Mouse (Mus musculus): ENCODE data around the gene Kcnq1. TPM values are rescaled to one million over a fixed set of nuclear protein-coding genes. Genes with fewer than 3 reads are reported as not detected.

Kcnq1 gene
- total RNA-seq, 1 experiment from 2014 or later: not detected

DNA sequence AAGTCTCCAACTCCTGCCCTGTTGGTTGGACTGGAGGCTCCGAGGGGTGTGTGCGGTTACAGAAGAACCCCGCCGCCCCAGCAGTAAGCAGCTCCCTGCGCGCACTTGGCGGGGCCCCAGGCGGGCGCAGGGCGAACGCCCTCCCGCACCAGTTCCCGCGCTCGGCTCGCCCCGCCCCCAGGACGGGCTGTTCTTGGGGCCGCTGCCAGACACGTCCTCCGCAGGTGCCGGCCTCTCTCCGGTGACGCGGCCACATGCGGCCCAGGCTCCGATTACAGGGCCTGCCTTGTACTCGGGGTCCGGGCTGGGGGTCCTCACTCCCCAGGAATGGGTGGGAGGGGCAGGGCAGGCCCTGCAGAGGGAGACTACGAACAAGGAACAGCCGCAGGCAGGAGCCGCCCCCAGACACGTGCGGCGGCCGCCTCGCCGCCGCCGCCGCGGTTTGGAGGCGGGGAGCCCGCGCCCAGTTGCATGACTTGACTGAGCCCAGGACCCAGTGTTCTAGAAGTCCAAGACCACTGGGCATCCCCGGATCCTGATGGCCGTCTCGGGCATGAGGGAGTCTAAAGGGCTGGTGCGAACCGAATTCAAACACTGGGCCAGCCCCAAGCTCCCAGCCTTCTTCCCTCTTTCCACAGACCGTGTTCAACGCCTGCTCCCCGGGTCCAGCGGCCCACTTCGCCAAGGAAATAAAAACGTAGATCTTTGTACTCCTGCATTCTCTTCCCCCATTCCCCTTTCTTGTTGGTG lies 358.8 kb downstream of the Kcnq1 start:
- ATAC-seq (replicated peaks in 1 of 2; ENCODE audit: insufficient read depth in 1 of 2, low FRiP score in 2 of 2, low TSS enrichment in 1 of 2, low read depth in 1 of 2, poor library complexity in 2 of 2, severe bottlenecking in 2 of 2): no peak

DNA sequence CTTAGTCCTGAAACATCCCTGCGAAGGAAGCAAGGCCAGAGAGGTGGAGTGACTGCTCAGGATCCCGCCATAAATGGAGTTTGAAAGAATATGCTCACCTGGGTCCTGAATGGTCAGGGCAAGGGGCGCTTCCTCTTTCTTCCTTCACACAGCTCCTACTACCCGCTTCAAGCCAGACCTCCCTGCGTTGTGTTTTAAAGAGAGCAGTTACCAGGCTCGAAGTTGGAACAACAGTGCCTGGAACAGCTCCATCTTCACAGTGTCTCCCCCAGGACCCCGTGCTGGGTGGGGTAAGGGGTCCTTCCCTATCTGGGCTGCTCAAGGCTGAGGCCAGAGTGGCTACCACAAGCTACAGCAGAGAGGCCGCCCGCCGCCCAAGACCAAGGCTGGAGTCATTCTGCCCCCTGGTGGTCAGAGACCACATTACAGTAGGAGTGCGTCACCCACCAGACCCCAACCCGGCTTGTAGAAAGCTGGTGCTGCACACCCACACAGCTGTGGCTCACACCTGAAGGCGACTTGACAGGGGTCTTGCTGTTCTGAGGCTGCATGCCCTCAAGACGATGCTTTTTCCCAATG lies 360.0 kb downstream of the Kcnq1 start:
- ATAC-seq (replicated peaks in 1 of 2; ENCODE audit: insufficient read depth in 1 of 2, low FRiP score in 2 of 2, low TSS enrichment in 1 of 2, low read depth in 1 of 2, poor library complexity in 2 of 2, severe bottlenecking in 2 of 2): peak; percentile 51 to 58

DNA sequence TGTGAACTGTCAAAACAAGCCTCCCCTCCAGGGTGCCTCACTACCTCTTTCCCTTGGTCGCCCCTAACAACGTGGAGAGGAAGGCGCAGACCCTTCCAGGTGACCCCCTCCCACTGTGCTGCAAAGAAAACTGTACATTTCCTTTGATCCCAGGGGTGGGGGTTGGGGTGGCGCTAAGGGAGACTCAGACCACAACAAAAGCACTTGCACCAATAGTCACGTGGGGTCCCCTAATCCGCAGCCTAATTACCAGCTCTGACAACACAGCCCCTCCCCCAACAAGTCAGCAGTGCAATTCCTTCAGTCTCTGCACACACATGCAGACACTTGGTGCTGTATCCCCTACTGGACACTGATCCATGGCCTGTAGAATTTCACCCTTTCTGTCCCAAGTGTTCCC lies 361.6 kb downstream of the Kcnq1 start:
- no peak for ATAC-seq (replicated peaks in 1 of 2; ENCODE audit: insufficient read depth in 1 of 2, low FRiP score in 2 of 2, low TSS enrichment in 1 of 2, low read depth in 1 of 2, poor library complexity in 2 of 2, severe bottlenecking in 2 of 2)

DNA sequence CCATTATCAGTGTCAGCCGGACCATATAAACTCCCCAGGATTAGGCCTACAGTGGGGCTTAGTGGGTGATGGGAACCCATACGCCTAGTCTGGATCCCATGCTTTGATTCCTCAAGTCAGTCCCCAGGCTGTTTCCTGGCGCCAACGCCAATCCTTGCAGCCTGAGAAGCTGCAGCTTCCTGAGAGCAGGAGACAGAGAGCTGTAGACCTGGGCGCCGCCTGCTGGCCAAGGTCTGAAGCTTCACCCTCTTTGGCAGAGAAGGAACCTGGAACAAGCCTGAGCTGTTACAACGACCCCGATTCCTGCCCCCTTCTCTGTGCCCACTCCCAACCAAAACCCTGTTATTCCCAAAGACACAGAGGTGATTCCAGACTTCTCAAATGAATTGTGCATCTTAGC lies 363.8 kb downstream of the Kcnq1 start:
- peak; percentile 29 to 41; a peak in 1 of 4 replicates for ATAC-seq (replicated peaks in 1 of 2; ENCODE audit: insufficient read depth in 1 of 2, low FRiP score in 2 of 2, low TSS enrichment in 1 of 2, low read depth in 1 of 2, poor library complexity in 2 of 2, severe bottlenecking in 2 of 2)

DNA sequence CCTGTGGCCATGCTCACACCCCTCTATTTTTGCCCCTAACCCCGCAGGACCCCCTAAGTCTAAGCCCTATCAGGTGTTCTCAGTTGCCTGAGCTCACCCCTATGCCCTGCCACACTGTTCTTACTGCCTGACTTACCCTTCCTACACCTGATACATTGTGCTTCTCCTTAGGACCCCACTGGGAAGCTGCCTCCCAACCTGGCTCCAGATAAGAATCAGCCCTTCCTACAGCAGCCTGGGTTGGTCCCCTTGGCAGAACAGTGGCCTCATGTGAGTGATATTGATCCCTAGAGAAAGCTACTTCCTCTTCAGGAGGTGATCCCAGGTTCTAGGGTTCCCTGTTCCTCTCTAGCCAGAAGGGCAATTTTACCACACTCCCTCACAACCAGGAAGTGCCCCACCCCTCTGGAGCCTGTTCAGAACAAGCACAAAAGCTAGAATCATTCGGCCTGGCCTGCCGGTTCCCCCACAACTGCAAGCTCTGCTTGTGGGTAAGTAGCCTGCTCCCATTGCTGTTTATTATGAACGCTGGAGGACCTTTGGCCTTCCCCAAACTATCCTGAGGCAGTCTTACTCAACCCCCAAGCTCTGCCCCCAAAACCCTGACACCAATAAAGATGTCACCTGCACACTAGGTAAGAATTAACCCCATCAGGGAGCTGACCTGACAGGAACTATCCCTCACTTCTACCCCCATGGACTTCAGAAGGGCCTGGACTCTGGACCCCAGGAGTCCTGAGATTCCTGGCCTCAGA lies 367.4 kb downstream of the Kcnq1 start, which contains the start of gene Slc22a18:
Gene Slc22a18, plus strand, starts transcription at position 390 of the 755 bp plus-strand sequence.
- peak; percentile 59 to 74 for ATAC-seq (replicated peaks in 1 of 2; ENCODE audit: insufficient read depth in 1 of 2, low FRiP score in 2 of 2, low TSS enrichment in 1 of 2, low read depth in 1 of 2, poor library complexity in 2 of 2, severe bottlenecking in 2 of 2)

DNA sequence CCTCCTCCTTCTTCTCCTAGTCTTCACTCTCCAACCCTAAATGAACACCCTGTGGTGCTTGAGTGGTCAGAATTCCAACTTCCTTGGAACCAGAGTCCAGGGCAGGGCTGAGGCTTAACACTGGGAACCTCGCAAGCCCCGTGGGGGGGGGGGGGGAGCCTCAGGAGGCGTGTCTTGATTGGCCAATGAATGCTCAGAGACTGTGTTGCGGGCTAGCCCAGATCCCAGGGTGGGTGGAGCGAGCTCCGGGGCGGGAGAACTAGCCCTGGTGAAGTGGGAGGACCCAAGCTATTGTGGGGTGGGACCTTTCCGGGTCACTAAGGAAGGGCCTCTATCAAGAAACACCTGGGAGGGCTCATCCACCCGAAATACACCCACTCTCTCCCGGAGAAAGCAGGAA lies 368.6 kb downstream of the Kcnq1 start:
- no peak for ATAC-seq (replicated peaks in 1 of 2; ENCODE audit: insufficient read depth in 1 of 2, low FRiP score in 2 of 2, low TSS enrichment in 1 of 2, low read depth in 1 of 2, poor library complexity in 2 of 2, severe bottlenecking in 2 of 2)

DNA sequence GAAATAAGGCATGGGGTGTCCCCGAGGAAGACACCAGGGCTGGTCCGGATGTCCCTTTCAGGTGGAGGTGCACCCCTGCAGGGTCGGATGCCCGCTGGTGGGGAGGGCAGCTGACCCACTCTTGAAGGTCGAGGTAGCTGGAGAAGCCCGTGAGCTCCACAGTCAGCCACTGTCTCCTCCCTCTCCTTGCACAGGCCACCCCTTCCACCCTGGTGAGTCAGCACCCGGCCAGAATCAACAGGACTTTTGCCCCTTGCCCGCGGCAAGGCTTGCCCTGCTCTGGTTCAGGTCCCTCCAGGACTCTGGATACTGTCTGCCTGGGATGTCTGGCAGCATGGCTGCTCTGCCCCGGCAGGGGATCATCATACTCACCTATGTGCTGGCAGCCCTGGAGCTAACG lies 369.7 kb downstream of the Kcnq1 start:
- no peak for ATAC-seq (replicated peaks in 1 of 2; ENCODE audit: insufficient read depth in 1 of 2, low FRiP score in 2 of 2, low TSS enrichment in 1 of 2, low read depth in 1 of 2, poor library complexity in 2 of 2, severe bottlenecking in 2 of 2)

Other genes with a start within 250 kb of the Kcnq1 start
- not detected in 2 replicates for gene Th, start 175.2 kb upstream of the Kcnq1 start, total RNA-seq (2017)
- gene Ascl2, start 137.1 kb upstream of the Kcnq1 start, total RNA-seq (2017): not detected in 2 replicates
- gene Tspan32, start 101.3 kb upstream of the Kcnq1 start, total RNA-seq (2017): 102 and 164 TPM in 2 replicates
- 257 and 341 TPM in 2 replicates for gene Cd81, start 53.6 kb upstream of the Kcnq1 start, total RNA-seq (2017)
- gene Tssc4, start 37.1 kb upstream of the Kcnq1 start, total RNA-seq (2017): 27.2 and 28.4 TPM in 2 replicates
- gene Trpm5, start 11.7 kb upstream of the Kcnq1 start, total RNA-seq (2017): 0.13 and 0.30 TPM in 2 replicates

Data from hematopoietic stem cell, adult 5-6 weeks (primary cell).